Mouse (Mus musculus) MEL (cell line): Measurements from ENCODE around the gene Gm38655. TPM values are rescaled to one million over a fixed set of nuclear protein-coding genes. Genes with fewer than 3 reads are reported as not detected.

ENCODE experiments used
- DNase-seq: peaks from one replicate; pipeline ENCODE4 v3.0.0; 2011; ENCODE audit warnings: low read depth, low spot score
- H3K27ac ChIP-seq: 2 replicates; pipeline ENCODE4 v1.5.1; 2012; ENCODE audit warnings: low read depth, mild to moderate bottlenecking, control low read depth, low read length, moderate library complexity; ENCODE audit not compliant: control insufficient read depth
- H3K27me3 ChIP-seq, 2 experiments: fragments of 150-350 bp in 1 of 2; sonication (generic) in 1 of 2; 2 replicates each; pipeline ENCODE4 v1.6.1; 2012; ENCODE audit warnings: low read length in 2 of 2, mild to moderate bottlenecking in 2 of 2, improper control_type of control experiment in 1 of 2, moderate library complexity in 1 of 2; ENCODE audit not compliant: insufficient read depth in 2 of 2, control insufficient read depth in 1 of 2
- H3K36me3 ChIP-seq, 2 experiments: 2 replicates each; pipeline ENCODE4 v1.6.1; 2012 to 2014; ENCODE audit warnings: low read length in 2 of 2, improper control_type of control experiment in 1 of 2, inconsistent platforms in 1 of 2, mild to moderate bottlenecking in 1 of 2; ENCODE audit not compliant: insufficient read depth in 2 of 2, control insufficient read depth in 1 of 2
- H3K4me1 ChIP-seq, 2 experiments: fragments of 150-350 bp in 1 of 2; sonication (generic) in 1 of 2; 2 replicates each; pipeline ENCODE4 v1.6.1; 2012; ENCODE audit warnings: low read length in 2 of 2, improper control_type of control experiment in 1 of 2, mild to moderate bottlenecking in 1 of 2; ENCODE audit not compliant: insufficient read depth in 2 of 2, control insufficient read depth in 1 of 2
- H3K4me3 ChIP-seq, 2 experiments: fragments of 150-350 bp in 1 of 2; sonication (generic) in 1 of 2; 2 replicates each; pipeline ENCODE4 v1.5.1; 2012; ENCODE audit warnings: low read depth in 2 of 2, low read length in 2 of 2, mild to moderate bottlenecking in 2 of 2, moderate library complexity in 2 of 2, control low read depth in 1 of 2, improper control_type of control experiment in 1 of 2; ENCODE audit not compliant: control insufficient read depth in 1 of 2, insufficient read depth in 1 of 2
- H3K79me2 ChIP-seq: 2 replicates; pipeline ENCODE4 v1.6.1; 2012; ENCODE audit warnings: mild to moderate bottlenecking, low read length, moderate library complexity; ENCODE audit not compliant: control insufficient read depth, poor library complexity, insufficient read depth
- H3K9ac ChIP-seq: 2 replicates; pipeline ENCODE4 v1.6.1; 2012; ENCODE audit warnings: low read depth, mild to moderate bottlenecking, control low read depth, low read length, moderate library complexity; ENCODE audit not compliant: control insufficient read depth, poor library complexity, severe bottlenecking
- H3K9me3 ChIP-seq: fragments of 150-350 bp; sonication (generic); replicated peaks from 2 replicates; pipeline ENCODE4 v1.6.1; 2012; ENCODE audit warnings: mild to moderate bottlenecking, low read length, improper control_type of control experiment, moderate library complexity; ENCODE audit not compliant: insufficient read depth
- BHLHE40 ChIP-seq: IDR thresholded peaks from 2 replicates; pipeline ENCODE4 v1.6.1; 2012; ENCODE audit warnings: low read depth, mild to moderate bottlenecking, inconsistent platforms, low read length, improper control_type of control experiment, borderline replicate concordance
- CHD2 ChIP-seq: IDR thresholded peaks from 2 replicates; pipeline ENCODE4 v1.6.1; 2011; ENCODE audit warnings: low read length, improper control_type of control experiment
- E2F4 ChIP-seq: IDR thresholded peaks from 2 replicates; pipeline ENCODE4 v1.6.1; 2011; ENCODE audit warnings: low read depth, low read length, improper control_type of control experiment, borderline replicate concordance
- ELF1 ChIP-seq: IDR thresholded peaks from 2 replicates; pipeline ENCODE4 v1.6.1; 2014; ENCODE audit warnings: low read depth, mild to moderate bottlenecking, inconsistent platforms, low read length, improper control_type of control experiment, moderate library complexity
- EP300 ChIP-seq, 2 experiments: IDR thresholded peaks; 2 replicates each; pipeline ENCODE4 v1.6.1; 2011; ENCODE audit warnings: improper control_type of control experiment in 2 of 2, low read length in 2 of 2, low read depth in 1 of 2, mild to moderate bottlenecking in 1 of 2
- ETS1 ChIP-seq: IDR thresholded peaks from 2 replicates; pipeline ENCODE4 v1.6.1; 2012; ENCODE audit warnings: low read depth, mild to moderate bottlenecking, inconsistent platforms, low read length, improper control_type of control experiment, moderate library complexity
- HCFC1 ChIP-seq: IDR thresholded peaks from 2 replicates; pipeline ENCODE4 v1.6.1; 2012; ENCODE audit warnings: low read depth, mild to moderate bottlenecking, inconsistent platforms, low read length, improper control_type of control experiment, moderate library complexity
- JUND ChIP-seq: IDR thresholded peaks from 2 replicates; pipeline ENCODE4 v1.6.1; 2011; ENCODE audit warnings: low read depth, mild to moderate bottlenecking, improper control_type of control experiment, low read length
- KAT2A ChIP-seq: conservative IDR thresholded peaks from 2 replicates; pipeline ENCODE4 v1.6.1; 2012; ENCODE audit warnings: low read depth, low read length, improper control_type of control experiment, inconsistent platforms
- MAFK ChIP-seq: IDR thresholded peaks from 2 replicates; pipeline ENCODE4 v1.6.1; 2011; ENCODE audit warnings: low read depth, mild to moderate bottlenecking, low read length, improper control_type of control experiment, borderline replicate concordance
- MAX ChIP-seq: IDR thresholded peaks from 2 replicates; pipeline ENCODE4 v1.6.1; 2011; ENCODE audit warnings: low read length, improper control_type of control experiment
- MXI1 ChIP-seq: IDR thresholded peaks from 2 replicates; pipeline ENCODE4 v1.6.1; 2011; ENCODE audit warnings: mild to moderate bottlenecking, low read depth, low read length, improper control_type of control experiment
- MYB ChIP-seq: IDR thresholded peaks from 2 replicates; pipeline ENCODE4 v1.6.1; 2011; ENCODE audit warnings: mild to moderate bottlenecking, low read depth, low read length, improper control_type of control experiment
- NELFE ChIP-seq: IDR thresholded peaks from 2 replicates; pipeline ENCODE4 v1.6.1; 2011; ENCODE audit warnings: low read depth, low read length, improper control_type of control experiment
- NRF1 ChIP-seq: IDR thresholded peaks from 2 replicates; pipeline ENCODE4 v1.6.1; 2014; ENCODE audit warnings: low read depth, mild to moderate bottlenecking, inconsistent platforms, low read length, improper control_type of control experiment, moderate library complexity; ENCODE audit not compliant: poor library complexity, insufficient read depth, severe bottlenecking
- POLR2A ChIP-seq, 2 experiments: IDR thresholded peaks; 2 replicates each; pipeline ENCODE4 v1.6.1; 2011 to 2012; ENCODE audit warnings: low read length in 2 of 2, mild to moderate bottlenecking in 2 of 2, control low read depth in 1 of 2, improper control_type of control experiment in 1 of 2, low read depth in 1 of 2, moderate library complexity in 1 of 2; ENCODE audit not compliant: control insufficient read depth in 1 of 2, insufficient read depth in 1 of 2, poor library complexity in 1 of 2
- POLR2AphosphoS5 ChIP-seq: IDR thresholded peaks from 2 replicates; pipeline ENCODE4 v1.6.1; 2012; ENCODE audit warnings: low read depth, borderline replicate concordance, mild to moderate bottlenecking, inconsistent platforms, low read length, moderate library complexity, mixed read lengths
- RAD21 ChIP-seq: IDR thresholded peaks from 2 replicates; pipeline ENCODE4 v1.6.1; 2011; ENCODE audit warnings: mild to moderate bottlenecking, low read depth, low read length, improper control_type of control experiment
- SMC3 ChIP-seq: IDR thresholded peaks from 2 replicates; pipeline ENCODE4 v1.6.1; 2011; ENCODE audit warnings: low read depth, low read length, improper control_type of control experiment
- TAL1 ChIP-seq: IDR thresholded peaks from 2 replicates; pipeline ENCODE4 v1.6.1; 2012; ENCODE audit warnings: mild to moderate bottlenecking, inconsistent platforms, low read length, moderate library complexity, mixed read lengths
- TBP ChIP-seq: IDR thresholded peaks from 2 replicates; pipeline ENCODE4 v1.8.0; 2011; ENCODE audit warnings: low read depth, low read length, improper control_type of control experiment
- UBTF ChIP-seq: IDR thresholded peaks from 2 replicates; pipeline ENCODE4 v1.6.1; 2012; ENCODE audit warnings: low read depth, mild to moderate bottlenecking, inconsistent platforms, low read length, improper control_type of control experiment, moderate library complexity, borderline replicate concordance; ENCODE audit not compliant: insufficient read depth
- USF2 ChIP-seq, 2 experiments: IDR thresholded peaks; 2 replicates each; pipeline ENCODE4 v1.6.1; 2011 to 2012; ENCODE audit warnings: improper control_type of control experiment in 2 of 2, low read length in 2 of 2, borderline replicate concordance in 1 of 2, inconsistent platforms in 1 of 2, low read depth in 1 of 2, mild to moderate bottlenecking in 1 of 2; ENCODE audit not compliant: insufficient read depth in 1 of 2
- ZMIZ1 ChIP-seq: IDR thresholded peaks from 2 replicates; pipeline ENCODE4 v1.6.1; 2012; ENCODE audit warnings: low read depth, mild to moderate bottlenecking, inconsistent platforms, low read length, improper control_type of control experiment, moderate library complexity
- ZNF384 ChIP-seq: IDR thresholded peaks from 2 replicates; pipeline ENCODE4 v1.6.1; 2012; ENCODE audit warnings: low read depth, mild to moderate bottlenecking, inconsistent platforms, low read length, improper control_type of control experiment
- polyA plus RNA-seq, 2 experiments: library from polyadenylated mRNA; stranded (reverse) in 1 of 2; unstranded in 1 of 2; fragments of >175 nt in 1 of 2; fragments of >200 nt in 1 of 2; gene quantifications; 2 replicates each; pipeline versions ENCODE4 v1.2.1 to v1.2.4; 2012; ENCODE audit warnings: low replicate concordance in 2 of 2, low read depth in 1 of 2; ENCODE audit not compliant: insufficient read length in 2 of 2, insufficient read depth in 1 of 2, missing spikeins in 1 of 2
- total RNA-seq: library from RNA; depleted of rRNA; stranded (reverse); fragments of 300-350 nt; gene quantifications from 2 replicates; pipeline ENCODE4 v1.2.3, GENCODE M21; 2012

Gm38655 gene
- total and polyA plus RNA-seq, 3 experiments: not detected

DNA sequence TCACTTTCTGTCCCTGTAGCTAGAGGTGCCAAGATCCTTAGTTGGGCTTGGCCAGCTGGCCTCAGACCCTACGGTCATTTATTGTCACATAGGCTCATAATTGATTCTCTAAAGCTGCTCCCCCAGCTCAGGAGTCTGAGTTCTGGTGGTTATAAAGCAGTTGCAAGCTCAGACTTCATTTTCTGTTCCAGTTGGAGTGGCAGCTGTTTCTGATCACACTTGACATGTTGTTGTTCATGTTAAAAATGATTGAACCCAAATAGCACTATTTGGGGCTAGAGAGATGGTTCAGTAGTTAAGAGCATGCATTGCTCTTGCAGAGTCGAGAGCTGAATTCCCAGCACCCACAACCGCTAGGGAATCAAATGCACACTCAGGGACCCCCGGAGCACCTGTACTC lies 34.7 kb upstream of the Gm38655 start:
- H3K79me2 ChIP-seq: no peaks in the 10 kb centered on the region
- peaks cover 0 to 6% of the 10 kb centered on the region in 2 experiments; a peak in 1 of 4 replicates for H3K36me3 ChIP-seq
- H3K9me3 ChIP-seq: no peaks in the 10 kb centered on the region
- H3K9ac ChIP-seq: no peak overlapping the region
- no peak for DNase-seq
- TF ChIP-seq ZMIZ1 (no peak), TAL1 (no peak), HCFC1 (no peak), MXI1 (no peak), POLR2A (IDR thresholded peaks at IDR 0.05; ENCODE audit: control insufficient read depth in 1 of 2, insufficient read depth in 1 of 2, low read depth in 1 of 2, low read length in 2 of 2, poor library complexity in 1 of 2) (no peak), SMC3 (no peak), NRF1 (no peak), MAFK (no peak), TBP (no peak), ELF1 (no peak), E2F4 (no peak), CHD2 (no peak), UBTF (no peak), EP300 (IDR thresholded peaks at IDR 0.05; ENCODE audit: low read depth in 1 of 2, low read length in 2 of 2) (no peak)
- no peaks in the 10 kb centered on the region for H3K4me1 ChIP-seq
- H3K4me3 ChIP-seq: no peak overlapping the region
- no peaks in the 10 kb centered on the region for H3K27me3 ChIP-seq
- H3K27ac ChIP-seq: no peak overlapping the region

DNA sequence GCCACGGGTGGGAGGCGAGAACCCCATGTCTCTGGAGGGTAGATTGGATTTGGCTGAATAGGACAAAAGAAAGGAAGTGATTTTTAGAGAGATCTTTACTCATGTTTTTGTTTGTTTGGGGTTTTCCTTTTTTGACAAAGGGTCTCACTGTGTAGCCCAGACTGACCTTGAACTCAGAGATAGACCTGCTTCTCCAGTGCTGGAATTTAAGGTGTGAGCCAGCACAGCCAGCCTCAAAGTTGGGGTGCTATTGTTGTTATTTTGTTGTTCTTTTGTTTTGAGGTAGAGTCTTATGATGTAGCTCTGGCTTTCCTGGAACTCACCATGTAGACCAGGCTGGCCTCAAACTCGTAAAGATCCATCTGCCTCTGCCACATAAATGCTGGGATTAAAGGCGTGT lies 27.1 kb upstream of the Gm38655 start:
- no peaks in the 10 kb centered on the region for H3K4me1 ChIP-seq
- no peak for TF ChIP-seq POLR2AphosphoS5
- no peak for TF ChIP-seq HCFC1
- no peak for TF ChIP-seq NELFE
- no peak for TF ChIP-seq MAX
- TF ChIP-seq RAD21: no peak
- no peak for TF ChIP-seq USF2 (IDR thresholded peaks at IDR 0.05; ENCODE audit: borderline replicate concordance in 1 of 2, insufficient read depth in 1 of 2, low read depth in 1 of 2, low read length in 2 of 2)
- TF ChIP-seq KAT2A: no peak
- TF ChIP-seq MYB: no peak
- no peak for TF ChIP-seq BHLHE40
- no peak for TF ChIP-seq ETS1
- TF ChIP-seq ZNF384: no peak
- TF ChIP-seq MXI1: no peak
- no peak for TF ChIP-seq JUND
- TF ChIP-seq NRF1: no peak
- no peak for DNase-seq
- H3K79me2 ChIP-seq: no peaks in the 10 kb centered on the region
- H3K36me3 ChIP-seq: peaks cover 0 to 4% of the 10 kb centered on the region in 2 experiments; a peak in 2 of 4 replicates
- no peak overlapping the region for H3K9ac ChIP-seq
- H3K27ac ChIP-seq: no peak overlapping the region
- H3K27me3 ChIP-seq: no peaks in the 10 kb centered on the region
- H3K9me3 ChIP-seq: no peaks in the 10 kb centered on the region
- no peak overlapping the region for H3K4me3 ChIP-seq
